Mouse (Mus musculus) kidney, postnatal 14 days (tissue): ENCODE results near the gene Gm20388.

Experiments used
- DNase-seq: peaks from one replicate; pipeline ENCODE4 v3.0.0; 2022; ENCODE audit warnings: mixed read lengths

Gm20388 gene

DNA sequence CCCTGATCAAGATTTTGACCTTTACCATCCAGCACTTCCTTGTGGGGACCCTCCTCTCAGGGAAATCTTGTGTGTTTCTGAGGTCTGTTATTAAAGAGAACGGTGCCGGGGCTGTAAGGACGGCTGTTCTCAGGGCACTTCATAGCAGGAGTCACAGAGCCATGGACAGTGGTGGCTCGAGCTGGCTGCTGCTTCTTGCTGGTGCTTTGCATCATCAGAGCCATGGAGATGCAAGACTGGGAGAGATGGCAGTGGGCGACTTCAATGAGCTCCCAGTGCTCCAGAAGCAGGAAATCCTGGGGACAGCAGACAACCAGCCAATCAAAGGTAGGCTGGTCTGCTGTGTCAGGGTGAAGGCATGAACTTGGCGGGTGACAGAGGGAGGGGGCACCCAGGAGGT lies 2850.5 kb downstream of the Gm20388 start:
- no peak for DNase-seq

DNA sequence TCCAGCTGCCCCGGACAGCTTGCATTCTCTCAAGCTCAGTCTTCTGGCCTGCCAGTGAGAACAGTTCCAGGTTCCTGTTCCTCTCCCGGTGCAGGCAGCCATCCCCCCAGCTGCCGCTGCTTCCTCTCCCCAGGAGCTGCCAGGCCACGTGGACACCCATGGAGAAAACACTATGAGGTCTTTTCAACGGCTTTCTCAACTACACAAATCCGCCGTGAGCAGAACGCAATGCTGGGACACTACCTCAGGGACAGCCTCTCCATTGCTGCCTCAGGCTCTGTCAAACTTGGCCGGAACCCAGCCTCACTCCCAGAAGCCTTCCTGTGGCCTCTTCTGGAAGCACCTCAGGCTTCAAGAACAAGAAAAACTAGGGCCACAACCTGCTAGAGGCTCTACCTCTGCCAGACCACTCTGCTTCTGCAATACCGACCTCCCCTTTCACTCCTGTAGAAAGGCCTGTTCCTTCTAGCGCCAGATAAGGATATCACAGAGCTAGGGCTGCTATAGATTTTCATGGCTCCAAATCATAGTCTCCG lies 2852.2 kb downstream of the Gm20388 start:
- DNase-seq = peak; percentile 6

DNA sequence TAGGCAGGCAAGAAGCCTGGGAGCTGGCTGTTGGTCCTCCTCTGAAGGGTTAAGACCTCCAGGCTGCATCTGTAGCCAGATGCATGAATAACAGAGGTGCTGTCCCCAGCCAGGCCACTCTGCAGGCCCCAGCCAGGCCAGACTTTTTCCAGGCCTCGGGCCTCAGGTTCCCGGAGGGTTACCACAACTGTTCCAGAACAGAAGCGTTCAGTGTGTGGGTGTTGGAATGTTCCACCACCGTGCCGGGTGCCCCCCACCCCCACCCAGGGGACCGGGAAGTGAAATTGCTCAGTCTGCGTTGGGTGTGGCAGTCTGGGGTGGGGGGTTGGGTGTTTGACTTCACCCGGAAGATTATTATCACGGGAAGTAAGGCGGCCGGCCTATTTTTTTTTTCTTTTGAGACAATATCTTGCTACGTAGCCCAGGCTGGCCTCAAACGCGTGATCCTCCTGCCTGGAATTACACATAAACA lies 2852.7 kb downstream of the Gm20388 start:
- no peak for DNase-seq

DNA sequence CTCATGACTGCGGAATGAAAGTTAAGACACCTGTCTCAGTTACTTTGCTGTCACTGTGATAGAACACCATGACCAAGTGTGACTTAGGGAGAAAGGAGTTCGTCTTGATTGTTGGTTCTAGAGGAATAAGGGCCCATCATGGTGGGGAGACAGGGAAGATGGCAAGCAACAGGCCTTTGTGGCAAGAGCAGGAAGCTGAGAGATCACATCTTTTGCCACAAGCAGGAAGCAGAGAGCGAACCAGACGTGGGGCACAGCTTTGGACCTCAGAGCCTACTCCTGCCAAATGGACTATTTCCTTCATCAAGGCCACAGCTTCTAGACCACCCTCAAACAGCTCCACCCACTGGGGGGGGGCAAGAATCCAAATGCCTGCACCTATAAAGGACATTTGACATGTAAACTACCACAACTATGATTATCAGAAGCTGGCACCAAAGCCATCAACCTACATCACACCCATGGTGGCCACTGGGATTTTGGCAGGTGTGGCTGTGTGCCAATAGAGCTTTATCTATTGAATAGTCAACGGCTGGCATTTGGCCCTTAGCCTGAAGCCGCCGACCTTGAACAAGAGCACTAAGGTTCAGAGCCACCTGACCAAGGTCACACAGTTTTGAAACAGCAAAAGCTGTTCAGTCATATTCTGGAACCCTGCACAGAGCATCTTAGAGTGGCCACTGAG lies 2854.3 kb downstream of the Gm20388 start:
- no peak for DNase-seq

DNA sequence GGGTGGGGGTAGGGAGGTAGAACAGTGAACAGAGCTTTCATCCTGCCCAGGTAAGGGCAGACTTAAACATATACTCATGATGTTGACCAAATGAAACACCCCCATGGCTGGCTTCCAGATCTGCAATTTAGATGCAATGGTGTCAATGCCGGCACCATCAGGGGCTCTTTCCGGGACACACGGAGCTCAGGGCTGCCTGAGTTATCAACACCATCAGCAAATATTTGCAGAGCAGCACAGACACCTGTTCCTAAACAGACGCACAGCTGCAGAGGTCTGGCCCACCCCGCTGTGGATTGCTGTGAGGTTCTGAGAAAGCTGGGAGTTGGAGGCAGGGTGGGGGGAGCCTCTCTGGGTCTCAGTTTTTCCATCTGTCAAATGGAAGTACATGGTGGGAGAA lies 2855.5 kb downstream of the Gm20388 start:
- no peak for DNase-seq

DNA sequence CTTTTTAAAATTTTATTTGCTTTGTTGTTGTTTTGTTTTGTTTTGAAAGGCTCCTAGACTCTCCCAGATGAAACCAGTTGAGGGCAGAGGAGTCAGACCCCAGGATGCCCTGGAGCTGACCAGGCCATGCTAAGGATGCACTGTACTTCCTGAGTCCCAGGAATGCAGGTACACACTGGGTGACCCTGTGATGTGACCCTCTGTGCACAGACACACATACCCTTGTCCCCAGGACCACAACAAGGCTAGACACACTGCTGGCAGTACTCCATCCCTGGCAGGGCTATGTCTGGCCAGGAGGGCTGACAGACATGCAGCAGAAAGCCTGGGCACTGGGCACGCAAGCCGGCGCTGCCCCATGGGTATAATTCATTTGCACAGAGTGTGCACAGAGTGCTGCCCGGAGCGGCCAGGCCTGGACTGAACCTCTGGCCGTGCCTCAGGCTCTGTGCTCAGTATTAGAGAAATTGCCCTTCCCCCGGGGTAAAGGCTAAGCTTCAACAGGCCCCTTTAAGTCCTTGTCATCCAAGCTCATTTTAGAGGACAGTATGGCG lies 2856.1 kb downstream of the Gm20388 start:
- DNase-seq = peak; percentile 11

DNA sequence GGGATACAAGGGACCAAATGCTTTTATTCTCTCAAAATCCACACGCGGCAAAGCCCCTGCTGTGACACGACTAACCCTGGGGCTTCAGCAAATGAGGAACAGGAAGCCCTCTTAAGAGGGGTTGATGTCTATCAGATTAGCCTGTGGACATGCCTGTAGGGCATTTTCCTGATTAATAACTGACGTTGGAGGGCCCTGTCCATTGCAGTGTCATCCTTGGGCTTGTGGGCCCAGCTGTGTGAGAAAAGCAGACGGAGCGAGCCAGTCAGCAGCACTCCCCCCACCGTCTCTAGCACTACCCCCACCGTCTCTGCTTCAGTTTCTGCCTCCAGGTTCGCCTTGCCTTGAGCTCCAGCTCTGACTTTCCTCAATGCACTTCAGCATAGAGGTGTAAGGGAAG lies 2856.6 kb downstream of the Gm20388 start:
- DNase-seq = no peak

DNA sequence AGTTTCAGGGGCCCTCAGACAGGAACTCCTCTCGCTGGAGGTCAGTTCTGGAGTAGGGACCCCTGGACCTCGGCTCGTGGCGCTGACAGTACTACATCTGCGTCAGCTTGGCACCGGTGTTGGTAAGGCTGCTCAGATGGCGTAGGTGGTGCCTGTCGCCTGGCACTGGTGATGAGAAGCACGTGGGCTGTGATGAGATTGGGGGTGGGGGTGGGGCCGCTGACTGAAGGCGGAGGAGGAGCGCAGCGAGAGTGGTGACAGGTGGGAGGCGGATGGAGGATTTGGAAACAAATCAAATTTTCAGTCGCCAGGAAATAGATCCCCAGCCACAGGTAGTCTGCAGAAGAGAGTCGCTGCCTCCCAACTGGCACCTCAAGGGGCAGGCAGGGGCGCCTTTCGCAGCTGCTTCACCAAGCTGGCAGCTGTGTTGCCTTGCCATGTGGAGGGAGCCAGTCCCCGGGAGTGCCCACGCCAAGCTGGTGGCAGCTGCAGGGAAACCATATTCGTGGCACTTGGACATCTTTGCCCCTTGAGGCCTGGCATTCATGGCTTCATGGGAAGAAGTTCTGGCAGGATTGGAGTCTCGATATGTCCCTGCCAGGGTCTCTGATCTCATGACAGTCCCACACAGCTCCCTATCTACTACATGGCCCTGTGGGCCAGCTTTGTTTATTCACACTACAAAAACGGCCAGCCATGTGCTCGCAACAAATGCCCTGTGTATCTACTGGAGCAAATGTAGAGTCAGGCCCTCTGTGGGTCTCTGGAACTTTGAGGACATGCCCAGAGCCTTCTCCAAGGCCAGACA lies 2858.8 kb downstream of the Gm20388 start:
- DNase-seq = no peak

DNA sequence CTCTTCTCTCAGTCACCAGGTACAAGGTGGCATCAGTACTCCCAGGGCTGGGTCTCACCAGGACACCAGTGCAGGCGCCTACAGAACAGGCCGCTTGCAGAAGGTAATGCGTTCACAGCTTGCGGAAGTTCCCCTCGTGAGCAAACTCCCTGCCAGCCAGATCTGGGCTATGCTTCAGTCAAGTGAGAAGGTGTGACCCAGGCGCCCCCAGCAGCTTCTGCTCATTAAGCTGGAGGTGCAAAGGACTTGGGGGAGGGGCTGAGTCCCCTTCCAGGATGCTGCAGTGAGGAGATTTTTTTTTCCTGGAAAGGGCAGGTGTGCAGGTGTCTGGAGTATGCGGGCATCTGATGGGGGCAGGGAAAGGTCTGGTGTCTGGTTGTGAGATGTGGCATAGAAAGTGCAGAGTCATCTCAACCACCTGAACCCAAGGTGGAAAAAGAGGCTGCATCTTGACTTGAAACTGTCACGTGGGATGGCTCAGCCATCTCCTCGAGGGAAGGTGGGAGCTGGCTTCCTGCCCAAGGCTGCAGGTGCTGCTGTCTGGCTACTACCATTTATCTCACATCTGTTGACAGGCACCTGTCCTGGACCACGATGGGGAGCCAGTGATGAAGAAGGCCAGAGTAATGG lies 2861.9 kb downstream of the Gm20388 start:
- DNase-seq = no peak

DNA sequence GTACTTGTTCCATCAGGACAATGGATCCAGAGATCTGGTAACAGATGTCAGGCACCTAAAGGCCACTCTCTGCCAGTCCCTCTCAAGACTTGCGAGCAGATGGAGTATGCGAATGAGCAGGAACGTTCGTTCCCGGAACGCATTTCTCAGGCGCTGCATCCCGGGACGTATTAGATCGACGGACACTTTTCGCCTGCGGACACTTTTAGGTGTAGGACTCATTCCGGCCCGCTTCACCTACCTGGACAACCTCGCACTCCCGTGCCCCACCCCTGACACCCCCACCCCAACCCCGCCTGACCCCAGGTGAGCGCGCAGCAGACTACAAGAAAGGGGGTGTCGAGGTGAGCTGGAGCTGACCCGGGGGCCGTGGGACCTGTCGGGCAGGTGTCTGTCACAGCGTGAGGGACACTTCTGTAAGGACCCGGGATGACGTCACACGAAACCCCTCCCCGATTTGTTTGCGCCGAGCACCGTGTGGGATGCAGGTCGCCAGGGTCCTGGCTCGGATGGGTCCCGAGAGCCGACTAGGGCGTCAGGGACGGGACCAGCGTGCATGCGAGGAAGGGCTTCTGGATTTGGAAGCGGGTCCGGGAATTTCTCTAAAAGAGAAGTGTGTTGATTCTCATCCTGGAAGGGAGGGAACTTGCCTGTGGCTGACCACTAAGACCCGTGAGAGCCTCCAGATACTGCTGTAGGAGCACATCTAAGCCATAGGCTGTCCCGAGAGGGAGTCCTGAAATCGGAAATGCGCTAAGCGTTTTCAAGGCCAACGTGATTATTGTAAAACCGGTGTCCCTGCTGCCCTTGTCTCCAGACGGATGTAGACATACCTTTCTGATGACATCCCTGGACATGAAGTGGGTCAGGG lies 2864.9 kb downstream of the Gm20388 start, which contains the start of gene Acsf3:
TSS of gene Acsf3 (plus strand) at position 202 of the 871 bp plus-strand sequence.
- peak; percentile 73 for DNase-seq

DNA sequence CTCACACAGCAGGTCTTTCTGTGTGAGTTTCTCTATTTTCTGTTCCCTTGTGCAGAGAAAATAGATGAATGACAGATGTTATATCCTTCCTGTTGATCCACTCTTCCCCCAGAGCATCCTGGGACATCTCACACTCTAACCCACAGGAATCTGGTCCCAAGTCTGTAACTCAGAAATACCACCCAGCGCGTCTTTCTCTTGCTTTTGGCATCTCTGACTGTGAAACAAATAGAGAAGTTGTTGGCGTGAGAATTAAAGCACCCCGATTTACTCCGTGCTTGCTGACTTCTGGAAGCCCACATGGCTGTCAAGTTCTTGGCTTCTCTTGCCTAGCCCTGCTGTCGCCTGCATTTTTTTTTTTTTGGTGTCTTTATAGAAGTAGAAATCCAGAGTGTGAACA lies 2867.1 kb downstream of the Gm20388 start:
- no peak for DNase-seq

DNA sequence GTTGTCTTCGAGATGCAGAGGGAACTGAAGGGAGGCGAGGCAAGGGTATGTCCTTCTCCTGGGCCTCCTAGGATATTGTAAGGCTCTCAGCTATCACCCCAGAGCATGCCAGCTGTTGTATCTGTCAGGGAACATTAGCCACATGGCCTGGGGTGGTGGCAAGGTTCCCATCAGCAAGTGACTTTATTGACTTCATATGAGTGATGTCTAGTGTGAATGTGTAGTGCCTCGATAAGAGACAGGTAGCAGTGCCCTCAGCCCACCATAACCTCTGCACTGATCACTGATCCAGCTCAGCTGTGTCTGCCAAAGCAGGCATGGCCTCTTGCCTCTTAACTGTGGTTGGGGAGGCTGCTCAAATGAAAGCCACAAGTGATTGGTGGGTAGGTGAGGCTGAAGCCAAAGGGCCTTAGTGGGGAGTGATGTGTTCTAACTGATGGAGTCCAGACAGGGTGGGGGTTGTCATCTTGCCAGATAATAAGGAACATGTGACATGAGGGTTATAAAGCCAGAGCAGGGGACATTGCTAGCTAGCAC lies 2868.1 kb downstream of the Gm20388 start:
- DNase-seq = no peak

DNA sequence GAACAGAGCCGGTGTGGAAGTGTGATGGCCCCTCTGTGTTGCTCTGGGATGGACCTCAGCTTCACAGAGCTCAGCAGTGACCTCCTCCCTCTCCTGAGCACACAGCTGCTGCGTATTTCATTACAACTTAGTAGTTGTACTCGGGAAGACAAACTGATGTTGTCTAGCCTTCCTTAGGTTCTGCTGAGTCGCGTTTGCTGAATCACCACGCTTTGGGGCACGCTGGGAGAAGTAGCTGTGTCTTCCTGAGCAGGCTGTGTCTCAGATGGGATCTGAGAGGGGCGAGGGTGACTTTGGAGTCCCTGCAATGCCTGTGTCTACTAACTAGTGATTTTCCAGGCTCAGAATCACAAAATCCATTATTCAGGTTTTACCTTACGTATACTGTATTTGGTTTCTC lies 2868.6 kb downstream of the Gm20388 start:
- DNase-seq = no peak

DNA sequence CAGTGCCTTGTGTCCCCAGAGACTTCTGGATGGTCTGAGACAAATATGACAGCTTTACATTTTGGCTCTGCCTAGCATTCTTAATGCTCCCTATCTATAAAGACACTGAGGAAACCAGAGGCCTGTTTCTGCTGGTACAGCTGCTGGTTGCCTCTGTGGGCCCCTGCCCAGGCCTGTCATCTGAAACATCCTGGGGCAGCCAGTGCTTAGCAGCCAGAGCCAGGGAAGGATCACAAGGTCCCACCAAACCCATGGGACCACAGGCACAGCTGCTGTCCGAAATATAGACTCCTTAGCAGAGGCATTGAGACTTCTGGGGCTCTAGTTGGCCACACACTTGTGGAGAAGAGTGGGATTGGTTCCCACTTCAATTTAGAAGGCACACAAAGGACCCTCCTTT lies 2874.1 kb downstream of the Gm20388 start:
- no peak for DNase-seq

DNA sequence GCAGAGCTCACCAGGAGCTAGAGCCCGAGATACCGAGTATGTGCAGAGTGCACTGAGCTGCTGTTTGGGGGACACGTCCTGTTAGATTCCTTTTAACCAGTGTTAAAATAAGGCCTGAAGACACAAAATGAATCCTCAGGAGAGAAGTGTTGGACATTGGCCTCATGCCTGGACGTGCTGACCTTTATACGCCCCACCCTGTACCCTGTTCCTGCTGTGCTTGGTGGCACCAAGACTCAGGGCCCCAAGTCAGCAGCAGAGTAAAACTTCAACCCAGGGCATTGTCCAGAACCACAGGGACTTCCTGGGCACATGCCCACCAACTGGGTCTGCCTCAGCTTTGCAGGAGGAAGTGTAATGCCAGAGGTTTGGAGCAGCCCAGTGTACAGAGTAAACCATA lies 2879.2 kb downstream of the Gm20388 start:
- DNase-seq = peak; percentile 73

DNA sequence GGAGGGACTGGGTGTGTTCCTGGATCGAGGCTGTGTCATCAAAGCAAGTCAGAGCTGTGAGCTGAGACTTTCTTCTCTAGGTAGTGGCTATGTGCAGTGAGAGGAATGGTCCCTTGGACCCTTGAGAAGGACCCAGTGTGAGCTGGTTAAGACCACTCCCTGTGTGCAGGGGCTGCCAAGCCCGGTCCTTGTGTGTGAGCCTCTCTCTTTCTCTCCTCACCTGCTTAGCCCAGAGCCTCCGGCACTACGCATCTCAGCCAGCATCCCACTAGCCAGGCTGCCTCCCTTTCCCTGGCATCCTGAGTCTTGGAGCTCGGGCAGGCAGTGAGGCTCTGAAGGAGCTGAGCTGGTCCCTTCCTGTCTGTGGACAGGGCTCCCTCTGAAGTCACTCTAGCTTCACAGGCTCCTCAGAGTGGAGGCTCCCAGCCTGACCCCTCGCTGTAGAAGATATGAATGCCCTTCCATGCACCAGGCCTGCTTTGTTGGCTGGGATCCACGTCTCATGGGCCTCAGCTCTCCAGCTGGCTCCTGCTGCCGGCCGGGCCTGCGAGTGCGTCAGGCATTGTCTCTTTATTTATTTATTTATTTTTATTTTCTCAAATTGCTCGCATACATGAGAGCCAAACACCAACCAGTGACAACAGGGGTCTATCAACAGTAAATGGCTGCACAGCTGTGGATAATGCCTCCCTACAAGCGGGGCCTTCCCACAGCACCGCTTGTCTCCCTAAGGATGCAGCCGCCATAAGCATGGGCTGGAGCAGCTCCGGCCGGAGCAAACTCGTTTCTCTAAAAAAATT lies 2882.9 kb downstream of the Gm20388 start:
- peak; percentile 75 for DNase-seq

DNA sequence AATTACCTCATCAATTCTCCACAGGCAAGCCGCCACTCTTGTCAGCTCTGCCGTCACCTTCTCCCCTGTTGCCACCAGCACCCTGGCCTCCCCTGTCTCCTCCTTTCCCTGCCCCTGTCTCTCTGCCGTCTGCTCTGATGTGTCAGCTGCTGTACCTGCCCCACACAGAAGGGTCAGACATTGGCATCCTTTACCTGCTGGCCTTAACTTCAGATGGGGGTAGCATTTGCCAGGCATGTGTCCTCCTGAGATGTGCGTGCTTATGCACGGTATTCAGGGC lies 2883.5 kb downstream of the Gm20388 start:
- DNase-seq = no peak

DNA sequence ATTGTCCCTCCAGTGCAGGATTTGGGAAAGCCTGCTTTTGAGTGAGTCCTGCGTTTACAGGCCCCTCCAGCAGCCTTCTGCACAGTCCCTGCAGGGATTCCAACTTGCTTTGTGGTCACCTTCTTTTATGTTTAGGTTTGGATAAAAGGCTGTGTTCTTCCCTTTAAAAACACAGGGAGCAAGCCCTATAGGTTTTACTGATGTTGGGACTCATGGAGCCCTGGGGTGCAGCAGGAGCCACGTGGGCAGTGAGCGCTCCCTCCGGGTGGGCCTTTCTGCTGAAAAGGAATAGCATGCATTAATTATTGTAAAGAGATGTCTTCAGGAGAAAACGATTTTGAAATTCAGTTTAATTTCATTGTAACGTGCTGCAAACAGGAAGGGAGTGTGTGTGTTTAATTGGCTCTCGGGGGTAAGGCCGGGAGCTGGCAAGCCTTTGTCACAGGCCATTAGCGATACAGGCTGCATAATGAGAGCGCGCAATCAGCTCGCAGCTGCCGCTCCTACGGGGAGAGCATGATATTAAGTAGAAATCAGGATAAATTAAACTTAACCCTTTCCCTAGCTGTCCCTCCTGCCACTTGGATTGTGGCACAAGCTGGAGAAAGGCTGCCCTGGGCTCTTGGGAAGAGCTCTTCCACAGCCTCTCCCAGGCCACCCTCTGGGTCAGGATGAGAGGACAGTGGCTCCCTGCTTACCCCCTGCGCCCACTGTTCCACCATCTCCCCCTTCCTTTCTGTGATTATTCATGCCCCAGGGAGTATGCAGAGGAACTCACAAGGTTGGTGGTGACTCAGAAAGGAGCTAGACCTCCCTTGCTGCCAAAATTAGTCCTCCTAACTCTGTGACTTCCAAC lies 2893.5 kb downstream of the Gm20388 start:
- DNase-seq = no peak

DNA sequence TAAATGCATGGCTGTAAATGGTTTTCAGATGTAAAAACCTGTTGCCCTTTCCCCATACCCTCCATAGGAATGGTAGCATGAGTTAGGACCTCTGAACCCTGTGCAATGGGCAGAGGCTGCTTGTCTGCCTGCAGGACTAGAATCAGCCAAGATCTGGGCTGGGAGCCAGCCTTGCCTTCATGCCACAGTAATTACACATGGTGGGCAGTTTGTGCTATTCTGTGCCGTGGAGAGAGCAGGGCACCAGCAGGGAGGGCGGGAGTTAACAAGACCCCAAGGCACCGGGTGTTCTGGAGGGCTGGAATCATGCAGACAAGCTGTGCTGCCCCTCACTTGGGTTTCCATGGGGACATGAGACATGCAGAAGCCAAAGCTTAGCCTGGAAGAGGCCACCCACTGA lies 2894.7 kb downstream of the Gm20388 start:
- DNase-seq = peak; percentile 80

DNA sequence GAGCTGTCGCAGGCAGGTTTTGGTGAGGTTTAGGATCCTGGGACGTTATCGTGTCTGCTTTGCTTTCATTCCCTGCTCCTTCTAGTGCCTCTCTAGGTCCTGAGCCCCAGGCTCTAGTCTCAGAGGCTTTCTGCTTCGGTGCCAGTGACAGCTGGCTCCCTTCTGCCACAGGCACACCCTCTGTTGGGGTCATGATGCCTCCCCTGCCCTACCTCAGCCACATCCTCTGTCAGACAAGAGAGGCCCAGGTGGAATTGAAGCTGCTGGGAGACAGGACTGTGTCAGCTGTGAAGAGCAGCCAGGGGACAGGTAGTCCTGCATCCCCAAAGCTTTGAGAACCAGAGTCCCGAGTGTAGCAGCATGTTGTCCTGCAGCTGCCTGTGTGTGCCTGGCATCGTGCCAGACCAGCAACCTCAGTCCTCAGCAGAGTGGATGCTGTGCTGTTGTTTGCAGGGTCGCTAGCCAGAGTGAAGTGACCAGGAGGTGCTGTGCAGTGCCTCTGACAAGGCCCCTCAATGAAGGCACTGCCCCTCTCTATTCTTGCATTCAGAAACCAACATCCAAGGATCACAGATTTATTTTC lies 2896.4 kb downstream of the Gm20388 start:
- DNase-seq = no peak
